Mouse (Mus musculus): ENCODE data around the gene Hist2h3c2. TPM values are rescaled to one million over a fixed set of nuclear protein-coding genes. Genes with fewer than 3 reads are reported as not detected.
"Not testable (repeated sequence)": the region's sequence is repeated elsewhere in the genome, so short reads cannot be mapped to it uniquely, and the experiment has no call there.

Hist2h3c2 gene
- total RNA-seq, 2 experiments from 2014 or later, result 11.4 to 12.3 TPM

GRCm38 (mm10) chr3:96251787-96252186 lies 12.9 kb upstream of the Hist2h3c2 start:
- TF ChIP-seq CTCF (conservative IDR thresholded peaks at IDR 0.05), result no peak
- Histone ChIP-seq H3K27ac (no peak overlapping the region), H3K4me3 (no peak overlapping the region)
- DNase-seq (ENCODE audit: low spot score in 2 of 2), result no peak

- no peak for DNase-seq (ENCODE audit: low spot score in 2 of 2)
- no peak for TF ChIP-seq CTCF (conservative IDR thresholded peaks at IDR 0.05)
- H3K27ac ChIP-seq, result no peak overlapping the region
- no peak overlapping the region for H3K4me3 ChIP-seq
These were observed 12.0 kb upstream of the Hist2h3c2 start for GRCm38 (mm10) chr3:96250890-96251289.

- TF ChIP-seq CTCF (conservative IDR thresholded peaks at IDR 0.05), result no peak
- DNase-seq (ENCODE audit: low spot score in 2 of 2), result no peak
- H3K4me3 ChIP-seq, result no peak overlapping the region
- no peak overlapping the region for H3K27ac ChIP-seq
These were observed 10.1 kb upstream of the Hist2h3c2 start for GRCm38 (mm10) chr3:96249034-96249345.

GRCm38 (mm10) chr3:96248141-96249033 lies 9.5 kb upstream of the Hist2h3c2 start:
- no peak overlapping the region for H3K27ac ChIP-seq
- TF ChIP-seq CTCF (conservative IDR thresholded peaks at IDR 0.05), result no peak
- H3K4me3 ChIP-seq, result no peak overlapping the region
- DNase-seq (ENCODE audit: low spot score in 2 of 2), result no peak

- TF ChIP-seq CTCF (conservative IDR thresholded peaks at IDR 0.05), result no peak
- no peak for DNase-seq (ENCODE audit: low spot score in 2 of 2)
- Histone ChIP-seq H3K4me3 (no peak overlapping the region), H3K27ac (no peak overlapping the region)
These were observed 8.6 kb upstream of the Hist2h3c2 start for GRCm38 (mm10) chr3:96247356-96248140.

- not testable (repeated sequence) for DNase-seq (ENCODE audit: low spot score in 2 of 2); H3K27ac ChIP-seq
- H3K4me3 ChIP-seq, result peak within 1 kb of the TSS; percentile 40; the same call in 1 of the 2 replicates
These were observed 7.5 kb upstream of the Hist2h3c2 start, which contains the start of gene Hist2h3c1 for GRCm38 (mm10) chr3:96246427-96246856. Hist2h3c1 (plus strand) TSS chr3:96246685.

- not testable (repeated sequence) for H3K27ac ChIP-seq; DNase-seq (ENCODE audit: low spot score in 2 of 2)
- peak overlapping the region; percentile 40; the same call in 1 of the 2 replicates for H3K4me3 ChIP-seq
These were observed 7.1 kb upstream of the Hist2h3c2 start for GRCm38 (mm10) chr3:96246018-96246417.

GRCm38 (mm10) chr3:96245003-96245886 lies 6.3 kb upstream of the Hist2h3c2 start, which contains the start of gene Hist2h2aa1:
Hist2h2aa1 (plus strand) TSS chr3:96245497.
- H3K27ac ChIP-seq, result peak within 1 kb of the TSS; percentile 98
- H3K4me3 ChIP-seq, result peak within 1 kb of the TSS; percentile 84
- peak; percentile 84 to 87 for DNase-seq (ENCODE audit: low spot score in 2 of 2)

GRCm38 (mm10) chr3:96243921-96244572 lies 5.1 kb upstream of the Hist2h3c2 start:
- H3K4me3 ChIP-seq, result peak overlapping the region; percentile 84

GRCm38 (mm10) chr3:96240799-96241197 lies 1.9 kb upstream of the Hist2h3c2 start:
- DNase-seq (ENCODE audit: low spot score in 2 of 2), result no peak
- Histone ChIP-seq H3K4me3 (peak overlapping the region; percentile 57), H3K27ac (peak overlapping the region; percentile 96)
- no peak for TF ChIP-seq CTCF (conservative IDR thresholded peaks at IDR 0.05)

More at GRCm38 (mm10) chr3:96243921-96244572, 5.1 kb upstream of the Hist2h3c2 start:
- TF ChIP-seq CTCF (conservative IDR thresholded peaks at IDR 0.05), result no peak
- no peak for DNase-seq (ENCODE audit: low spot score in 2 of 2)
- peak overlapping the region; percentile 98 for H3K27ac ChIP-seq

- peak; percentile 96 for DNase-seq (ENCODE audit: low spot score in 2 of 2)
- H3K4me3 ChIP-seq, result peak within 1 kb of the TSS; percentile 62
- H3K27ac ChIP-seq, result peak within 1 kb of the TSS; percentile 96
These were observed 1.2 kb upstream of the Hist2h3c2 start, which contains the start of gene Hist2h2aa2 for GRCm38 (mm10) chr3:96239949-96240798. Hist2h2aa2 (minus strand) TSS chr3:96240276.

Measured in layer of hippocampus, adult 2 months (tissue).